Mouse (Mus musculus) c-Kit-positive CD71-positive TER-119-positive erythroid progenitor cells, embryonic 14.5 days (primary cell): ENCODE results near the gene Cnst.

Source experiments
- DNase-seq: peaks from one replicate; pipeline ENCODE4 v3.0.0-alpha.2; 2013; ENCODE audit warnings: low spot score

The Cnst gene

GRCm38 (mm10) chr1:179545768-179546550 is at the start of gene Cnst, which contains the start of gene Tfb2m:
TSS of gene Cnst (plus strand) at chr1:179546370.
TSS of gene Tfb2m (minus strand) at chr1:179546267.
- peak; percentile 96 for DNase-seq

- DNase-seq = no peak
Observed at GRCm38 (mm10) chr1:179499257-179499656, 46.9 kb upstream of the Cnst start.

GRCm38 (mm10) chr1:179502565-179502964 is 43.6 kb upstream of the Cnst start:
- peak; percentile 34 for DNase-seq

- DNase-seq = peak; percentile 46
Observed at GRCm38 (mm10) chr1:179506530-179507315, 39.4 kb upstream of the Cnst start.

GRCm38 (mm10) chr1:179510546-179511340 is 35.4 kb upstream of the Cnst start:
- DNase-seq = no peak

GRCm38 (mm10) chr1:179511895-179512294 is 34.3 kb upstream of the Cnst start:
- no peak for DNase-seq

- peak; percentile 34 for DNase-seq
Observed at GRCm38 (mm10) chr1:179516941-179517712, 29.0 kb upstream of the Cnst start.

- peak; percentile 84 for DNase-seq
Observed at GRCm38 (mm10) chr1:179517713-179518465, 28.3 kb upstream of the Cnst start, which contains the start of gene Smyd3. TSS of gene Smyd3 (minus strand) at chr1:179518041.

- no peak for DNase-seq
Observed at GRCm38 (mm10) chr1:179519901-179520300, 26.3 kb upstream of the Cnst start.

- no peak for DNase-seq
Observed at GRCm38 (mm10) chr1:179539054-179539453, 7.1 kb upstream of the Cnst start.

- no peak for DNase-seq
Observed at GRCm38 (mm10) chr1:179539887-179540286, 6.3 kb upstream of the Cnst start.

- DNase-seq = no peak
Observed at GRCm38 (mm10) chr1:179541502-179541901, 4.7 kb upstream of the Cnst start.

- no peak for DNase-seq
Observed at GRCm38 (mm10) chr1:179546551-179546917, 364 bp downstream of the Cnst start.

- DNase-seq = no peak
Observed at GRCm38 (mm10) chr1:179547176-179547575, 1.0 kb downstream of the Cnst start.

GRCm38 (mm10) chr1:179548220-179548619 is 2.0 kb downstream of the Cnst start:
- DNase-seq = no peak

- no peak for DNase-seq
Observed at GRCm38 (mm10) chr1:179548996-179549752, 3.0 kb downstream of the Cnst start.

GRCm38 (mm10) chr1:179551336-179551735 is 5.2 kb downstream of the Cnst start:
- peak; percentile 84 for DNase-seq

- no peak for DNase-seq
Observed at GRCm38 (mm10) chr1:179551921-179552320, 5.8 kb downstream of the Cnst start.

GRCm38 (mm10) chr1:179552751-179553150 is 6.6 kb downstream of the Cnst start:
- no peak for DNase-seq
